Mouse (Mus musculus) thymus, postnatal 14 days (tissue): Measurements from ENCODE around the gene Abhd4.

ENCODE experiments used
- DNase-seq: peaks from one replicate; pipeline ENCODE4 v3.0.0; 2021

Abhd4 gene

GRCm38 (mm10) chr14:54253741-54254291, at the start of gene Abhd4, which contains the start of gene Dad1:
Abhd4 (plus strand) TSS chr14:54254188.
Dad1 (minus strand) TSS chr14:54254104.
- DNase-seq: peak; percentile 97

- DNase-seq: no peak
Observed at GRCm38 (mm10) chr14:54204311-54204710, 49.7 kb upstream of the Abhd4 start.

GRCm38 (mm10) chr14:54204786-54205185, 49.2 kb upstream of the Abhd4 start:
- DNase-seq: no peak

- DNase-seq: no peak
Observed at GRCm38 (mm10) chr14:54205904-54206303, 48.1 kb upstream of the Abhd4 start.

GRCm38 (mm10) chr14:54206309-54206708, 47.7 kb upstream of the Abhd4 start:
- DNase-seq: no peak

GRCm38 (mm10) chr14:54206750-54207550, 47.0 kb upstream of the Abhd4 start:
- no peak for DNase-seq

- no peak for DNase-seq
Observed at GRCm38 (mm10) chr14:54207924-54208323, 46.1 kb upstream of the Abhd4 start.

GRCm38 (mm10) chr14:54208741-54209140, 45.2 kb upstream of the Abhd4 start:
- no peak for DNase-seq

- DNase-seq: no peak
Observed at GRCm38 (mm10) chr14:54209932-54210331, 44.1 kb upstream of the Abhd4 start.

GRCm38 (mm10) chr14:54210401-54210800, 43.6 kb upstream of the Abhd4 start:
- no peak for DNase-seq

GRCm38 (mm10) chr14:54211199-54211598, 42.8 kb upstream of the Abhd4 start:
- DNase-seq: no peak

GRCm38 (mm10) chr14:54211755-54212154, 42.2 kb upstream of the Abhd4 start:
- no peak for DNase-seq

GRCm38 (mm10) chr14:54213734-54214133, 40.3 kb upstream of the Abhd4 start:
- no peak for DNase-seq

GRCm38 (mm10) chr14:54214477-54214876, 39.5 kb upstream of the Abhd4 start:
- no peak for DNase-seq

- no peak for DNase-seq
Observed at GRCm38 (mm10) chr14:54214901-54215300, 39.1 kb upstream of the Abhd4 start.

- DNase-seq: no peak
Observed at GRCm38 (mm10) chr14:54216126-54216525, 37.9 kb upstream of the Abhd4 start.

GRCm38 (mm10) chr14:54218233-54218632, 35.8 kb upstream of the Abhd4 start:
- no peak for DNase-seq

- DNase-seq: no peak
Observed at GRCm38 (mm10) chr14:54218721-54219120, 35.3 kb upstream of the Abhd4 start.

GRCm38 (mm10) chr14:54219256-54219655, 34.7 kb upstream of the Abhd4 start:
- DNase-seq: no peak

GRCm38 (mm10) chr14:54219849-54220248, 34.1 kb upstream of the Abhd4 start:
- DNase-seq: no peak

- DNase-seq: no peak
Observed at GRCm38 (mm10) chr14:54220726-54221494, 33.1 kb upstream of the Abhd4 start.

- DNase-seq: no peak
Observed at GRCm38 (mm10) chr14:54221641-54222040, 32.3 kb upstream of the Abhd4 start.

- no peak for DNase-seq
Observed at GRCm38 (mm10) chr14:54222289-54222727, 31.7 kb upstream of the Abhd4 start.
